Mouse (Mus musculus) gastrocnemius, adult 2 months (tissue): ENCODE measurements at regions not wholly inside any gene's neighbourhood (a gene's known extent, or its start where the extent isn't known, plus 50 kb on each side); places are given as distances from the start of the nearest gene placed in this dataset.

Source experiments
- DNase-seq: peaks from one replicate; pipeline ENCODE4 v3.0.0; 2022
- H3K27ac ChIP-seq: fragments of 200-600 bp; 2 replicates; pipeline ENCODE4 v1.8.1; 2022; ENCODE audit warnings: mild to moderate bottlenecking
- H3K4me3 ChIP-seq: fragments of 200-600 bp; 2 replicates; pipeline ENCODE4 v1.8.1; 2022; ENCODE audit warnings: mild to moderate bottlenecking, moderate library complexity
- CTCF ChIP-seq: fragments of 200-600 bp; IDR thresholded peaks from 2 replicates; pipeline ENCODE4 v1.8.1; 2022; ENCODE audit warnings: antibody characterized with exemption, mild to moderate bottlenecking, moderate library complexity
- intact Hi-C: fragments of 180-260 bp; cut with DNase I; formaldehyde crosslinking; loops from one replicate; pipeline ENCODE4 v1.15.1; 2025

DNA sequence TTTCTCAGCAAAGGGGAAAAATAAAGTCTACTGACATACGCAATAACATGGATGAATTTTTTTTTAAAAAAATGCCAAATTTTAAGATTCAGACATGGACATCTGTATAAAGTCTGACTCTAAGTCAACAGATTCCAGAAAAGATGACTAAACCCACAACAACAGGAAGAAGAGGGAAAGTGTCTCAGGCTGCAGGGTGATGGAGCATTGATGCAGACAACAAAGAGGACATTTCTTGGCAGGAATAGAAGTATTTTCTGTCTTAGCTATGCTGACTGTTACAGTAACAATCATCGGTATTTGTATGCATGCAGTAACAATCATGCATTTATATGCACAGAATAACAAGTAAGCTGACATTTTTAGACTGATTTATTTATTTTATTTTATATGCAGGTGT, 139.5 kb downstream of the S1pr1 start:
- intact Hi-C loops, result no loop called here
- no peak overlapping the region for H3K4me3 ChIP-seq
- DNase-seq, result no peak
- TF ChIP-seq CTCF, result no peak
- H3K27ac ChIP-seq, result no peak overlapping the region

DNA sequence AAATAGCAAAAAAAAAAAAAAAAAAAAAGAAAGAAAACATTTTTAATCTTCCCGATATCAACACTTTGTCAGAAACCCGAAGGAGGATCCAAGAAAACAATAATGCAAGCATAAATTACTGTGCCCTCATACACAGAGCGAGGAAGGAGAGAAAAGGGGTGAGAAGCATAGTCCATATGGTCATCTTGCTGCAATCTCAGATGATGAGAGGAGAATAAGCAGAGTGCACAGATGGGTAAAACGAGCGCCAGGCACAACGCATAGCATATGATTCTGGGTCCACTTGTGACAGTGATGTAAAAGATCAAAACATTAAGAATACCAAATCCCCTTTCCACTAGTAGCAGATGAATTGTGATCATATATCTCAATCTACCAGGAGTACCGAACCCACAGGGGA, 152.1 kb downstream of the S1pr1 start:
- Histone ChIP-seq H3K4me3 (no peak overlapping the region), H3K27ac (no peak overlapping the region)
- intact Hi-C loops, result no loop called here
- no peak for TF ChIP-seq CTCF
- DNase-seq, result no peak

- TF ChIP-seq CTCF, result no peak
- intact Hi-C loops, result no loop called here
- DNase-seq, result no peak
- Histone ChIP-seq H3K4me3 (no peak overlapping the region), H3K27ac (no peak overlapping the region)
These were observed 159.8 kb downstream of the S1pr1 start for GRCm38 (mm10) chr3:115554809-115555708.

GRCm38 (mm10) chr3:115553848-115554515, 160.9 kb downstream of the S1pr1 start:
- intact Hi-C loops, result no loop called here
- no peak for TF ChIP-seq CTCF
- DNase-seq, result no peak
- no peak overlapping the region for H3K27ac ChIP-seq
- no peak overlapping the region for H3K4me3 ChIP-seq

DNA sequence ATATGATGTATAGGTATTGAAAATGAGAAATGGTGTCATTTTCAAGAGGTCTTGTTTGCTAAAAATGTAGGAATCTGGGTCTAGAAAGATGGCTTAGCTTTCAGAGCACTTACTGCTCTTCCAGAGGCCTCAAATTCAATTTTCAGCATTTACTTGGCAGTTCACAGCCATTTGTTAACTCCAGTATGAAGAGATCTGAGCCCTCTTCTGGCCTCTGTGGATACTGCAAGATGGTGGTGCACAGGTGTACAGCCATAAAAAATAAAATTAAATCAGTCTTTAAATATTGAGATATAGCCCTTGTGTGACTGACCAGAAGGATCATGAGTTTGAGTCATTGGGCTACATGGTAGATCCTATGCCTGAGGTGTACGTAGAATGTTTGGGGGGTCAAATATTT, 173.1 kb downstream of the S1pr1 start:
- no peak for DNase-seq
- no peak overlapping the region for H3K27ac ChIP-seq
- TF ChIP-seq CTCF, result no peak
- H3K4me3 ChIP-seq, result no peak overlapping the region
- intact Hi-C loops, result no loop called here

GRCm38 (mm10) chr3:115538355-115538754, 176.5 kb downstream of the S1pr1 start:
- no peak for TF ChIP-seq CTCF
- H3K4me3 ChIP-seq, result no peak overlapping the region
- intact Hi-C loops, result no loop called here

GRCm38 (mm10) chr3:115532141-115532735, 182.6 kb downstream of the S1pr1 start:
- no peak for TF ChIP-seq CTCF
- no peak for DNase-seq
- H3K4me3 ChIP-seq, result no peak overlapping the region
- intact Hi-C loops, result no loop called here
- no peak overlapping the region for H3K27ac ChIP-seq

More at GRCm38 (mm10) chr3:115538355-115538754, 176.5 kb downstream of the S1pr1 start:
- DNase-seq, result no peak
- no peak overlapping the region for H3K27ac ChIP-seq

DNA sequence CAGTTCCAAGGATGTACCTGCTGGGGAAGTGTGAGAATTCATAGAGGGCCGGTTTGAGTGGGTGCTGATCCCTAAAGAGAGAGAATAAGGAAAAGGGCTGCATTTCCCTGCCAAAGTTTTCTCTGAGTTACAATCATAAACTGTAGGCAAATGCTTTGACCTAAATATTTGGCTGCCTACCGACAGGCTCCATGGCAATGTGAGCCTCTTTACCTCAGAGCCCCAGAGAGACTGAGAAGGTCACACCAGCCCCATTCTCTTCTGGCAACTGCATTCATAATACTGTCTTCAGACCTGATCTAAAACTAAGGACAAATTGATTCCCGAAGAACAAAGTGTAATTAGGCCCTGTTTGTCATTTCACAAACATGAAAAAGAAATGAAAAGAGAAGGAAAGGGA, 184.4 kb downstream of the S1pr1 start:
- no peak overlapping the region for H3K27ac ChIP-seq
- intact Hi-C loops, result no loop called here
- TF ChIP-seq CTCF, result no peak
- no peak for DNase-seq
- H3K4me3 ChIP-seq, result no peak overlapping the region

- no peak overlapping the region for H3K27ac ChIP-seq
- intact Hi-C loops, result no loop called here
- peak; percentile 39 for TF ChIP-seq CTCF
- H3K4me3 ChIP-seq, result no peak overlapping the region
- DNase-seq, result no peak
These were observed 185.0 kb downstream of the S1pr1 start for GRCm38 (mm10) chr3:115529918-115530317.

DNA sequence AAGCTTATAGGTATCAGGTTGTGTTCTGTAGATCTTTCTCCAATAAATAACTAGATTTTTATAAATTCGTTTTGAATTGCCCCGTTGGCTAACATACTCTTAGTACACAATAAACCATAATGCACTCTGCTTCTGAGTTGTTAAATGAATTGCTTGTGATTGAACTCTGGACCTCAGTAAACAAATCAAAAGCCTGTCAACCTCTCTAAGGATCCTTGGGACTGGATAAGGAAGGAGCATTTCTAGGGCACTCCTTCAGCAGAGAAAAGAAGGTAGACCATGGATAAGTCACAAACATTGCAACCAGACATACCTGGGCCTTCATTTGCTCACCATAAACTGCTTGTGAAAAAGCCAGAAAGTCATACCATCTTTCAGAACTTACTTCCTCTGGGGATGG, 191.4 kb downstream of the S1pr1 start:
- intact Hi-C loops, result no loop called here
- Histone ChIP-seq H3K27ac (no peak overlapping the region), H3K4me3 (no peak overlapping the region)
- TF ChIP-seq CTCF, result no peak
- DNase-seq, result no peak

GRCm38 (mm10) chr3:115515645-115516044, 199.2 kb downstream of the S1pr1 start:
- intact Hi-C loops, result no loop called here
- no peak for DNase-seq
- no peak for TF ChIP-seq CTCF
- H3K27ac ChIP-seq, result no peak overlapping the region
- no peak overlapping the region for H3K4me3 ChIP-seq

DNA sequence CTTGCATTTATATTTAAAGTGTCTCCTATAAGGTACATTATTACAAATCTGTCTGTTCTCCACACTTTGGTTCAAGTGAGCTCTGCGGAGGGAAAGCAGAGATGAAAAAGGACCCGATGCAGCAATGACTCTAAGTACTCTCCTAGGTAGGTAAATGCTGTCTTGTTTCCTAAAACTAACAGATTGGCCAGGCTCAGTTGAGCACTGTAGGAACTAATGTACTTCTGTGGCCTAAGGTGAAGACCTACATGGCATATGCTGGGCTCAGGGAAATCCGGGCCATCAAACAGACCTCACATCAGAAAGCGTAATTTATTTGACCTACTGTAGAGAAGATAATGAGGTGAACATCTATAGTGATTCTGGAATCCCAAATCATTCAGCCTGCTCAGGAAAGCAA, 205.2 kb downstream of the S1pr1 start:
- TF ChIP-seq CTCF, result no peak
- intact Hi-C loops, result no loop called here
- H3K27ac ChIP-seq, result no peak overlapping the region

DNA sequence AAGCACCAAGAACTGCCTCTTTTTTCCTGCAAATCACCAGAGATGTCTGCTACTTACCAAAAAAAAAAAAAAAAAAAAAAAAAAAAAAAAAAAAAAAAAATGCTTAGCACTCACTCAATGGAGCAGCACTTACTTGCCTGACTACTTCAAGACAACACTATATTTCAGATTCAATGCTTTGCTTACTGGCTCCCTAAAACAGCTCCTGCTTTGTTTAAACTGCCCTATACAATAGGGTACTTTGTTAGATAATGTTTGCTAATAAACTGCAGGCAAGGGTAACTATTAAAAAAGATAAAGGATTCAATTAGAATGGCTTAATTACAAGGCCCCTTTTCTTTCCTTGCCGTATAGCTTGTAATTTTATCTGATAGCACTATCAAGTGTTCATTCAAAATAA, 217.5 kb downstream of the S1pr1 start:
- intact Hi-C loops, result no loop called here
- H3K4me3 ChIP-seq, result no peak overlapping the region
- H3K27ac ChIP-seq, result no peak overlapping the region
- no peak for TF ChIP-seq CTCF
- DNase-seq, result no peak

More for the DNA sequence above, 205.2 kb downstream of the S1pr1 start:
- H3K4me3 ChIP-seq, result no peak overlapping the region
- DNase-seq, result no peak
